Mouse (Mus musculus) heart, adult 18-20 months (tissue): Measurements from ENCODE around the gene Rasl11a. TPM values are rescaled to one million over a fixed set of nuclear protein-coding genes. Genes with fewer than 3 reads are reported as not detected.
"Not testable (repeated sequence)": the region's sequence is repeated elsewhere in the genome, so short reads cannot be mapped to it uniquely, and the experiment has no call there.

Experiments
- DNase-seq, 2 experiments: peaks; one replicate each; pipeline ENCODE4 v3.0.0; 2021 to 2022; ENCODE audit warnings: mixed read lengths in 1 of 2
- total RNA-seq, 2 experiments: library from RNA; stranded (reverse); gene quantifications; 2 replicates each; pipeline ENCODE4 v1.2.3; 2021

The Rasl11a gene
- total RNA-seq, 2 experiments from 2014 or later = 2.4 to 2.9 TPM

- no peak for DNase-seq
Observed at GRCm38 (mm10) chr5:146893478-146894182, 48.8 kb downstream of the Rasl11a start.

- DNase-seq = not testable (repeated sequence)
Observed at GRCm38 (mm10) chr5:146895667-146896066, 50.8 kb downstream of the Rasl11a start.

GRCm38 (mm10) chr5:146896973-146897372, 52.1 kb downstream of the Rasl11a start:
- peak in 1 of 2 experiments; percentile 15 for DNase-seq

Other genes with a start within 250 kb of the Rasl11a start
- 10 to 100 TPM; 16.8 to 17.1 TPM for gene Usp12, start 50.1 kb upstream of the Rasl11a start, total RNA-seq
- 100 to 1,000 TPM; 135 to 146 TPM for gene Rpl21, start 12.2 kb upstream of the Rasl11a start, total RNA-seq
- 10 to 100 TPM; 17.0 to 21.8 TPM for gene Gtf3a, start 103.6 kb downstream of the Rasl11a start, total RNA-seq
- gene Mtif3, start 118.7 kb downstream of the Rasl11a start, total RNA-seq = 10 to 100 TPM; 26.8 to 29.4 TPM
- gene Lnx2, start 231.5 kb downstream of the Rasl11a start, total RNA-seq = 10 to 100 TPM; 12.3 to 13.1 TPM
- 10 to 100 TPM; 71.6 to 78.8 TPM for gene Polr1d, start 232.0 kb downstream of the Rasl11a start, total RNA-seq